Mouse (Mus musculus): ENCODE results near the gene Sfxn2.

DNA sequence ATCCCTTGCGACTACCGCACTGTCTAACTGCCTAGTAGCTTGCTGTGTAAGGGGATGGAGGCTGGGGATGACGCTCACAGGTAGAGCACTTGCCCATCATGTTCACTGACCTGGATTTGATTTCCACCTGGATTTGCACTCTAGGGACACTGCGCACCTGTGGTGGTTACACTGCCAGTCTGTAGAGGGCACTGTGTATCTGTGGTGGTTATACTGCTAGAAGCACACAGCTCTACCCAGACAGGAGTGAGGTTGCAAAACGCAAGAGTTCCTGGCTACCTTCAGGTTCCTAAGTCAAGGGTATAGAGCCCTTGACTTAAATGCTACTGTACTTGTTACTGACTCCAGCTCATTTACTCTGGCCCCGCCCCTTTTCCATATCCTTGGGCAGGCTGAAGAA is 35.0 kb upstream of the Sfxn2 start:
- peak; percentile 73 for TF ChIP-seq CTCF (IDR thresholded peaks at IDR 0.05; ENCODE audit: low read depth)
- TF ChIP-seq EP300 (IDR thresholded peaks at IDR 0.05; ENCODE audit: low read depth), result no peak
